18 mouse cellular contexts compared by ENCODE assay signal in the genomic region with DNA sequence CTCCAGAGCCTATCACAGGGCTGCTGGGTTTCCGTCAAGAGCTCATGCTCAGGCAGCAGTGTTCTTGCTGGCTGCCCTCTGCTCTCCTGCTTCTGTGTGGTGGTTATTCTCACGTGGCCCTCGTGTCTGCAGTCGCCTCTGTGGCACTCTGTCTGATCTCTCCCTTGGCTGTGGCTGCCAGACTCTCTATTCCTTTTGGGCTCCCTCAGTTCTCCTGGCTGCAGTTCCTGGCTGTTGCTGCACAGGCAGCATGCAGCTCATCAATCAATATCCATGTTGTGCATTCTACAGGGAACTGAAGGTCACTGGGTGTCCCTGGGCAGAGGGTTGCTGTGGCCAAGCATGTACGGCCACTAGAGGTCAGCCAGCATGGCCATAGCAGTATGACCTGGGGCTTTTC.
DNase-seq lines count a peak whose midpoint lies in the region; ATAC-seq and TF ChIP-seq lines count a peak whose summit lies in the region.
"Had no signal": no experiment of that assay in that cellular context is flagged by ENCODE, and none has a peak within 500 bp of the region (broad histone marks: within the 10 kb centered on the region; RNA-seq: fewer than 3 reads in every experiment).

No protein-coding gene starts in this region.

- H3K4me1 ChIP-seq in hindbrain, postnatal 0 days (ENCODE audit: insufficient read depth, low read length) = no peaks in the 10 kb centered on the region
- H3K4me1 ChIP-seq in hindbrain, embryonic 13.5 days (replicated peaks) = no peaks in the 10 kb centered on the region
- H3K4me1 ChIP-seq in lung, embryonic 14.5 days (ENCODE audit: insufficient read depth) = no peaks in the 10 kb centered on the region
- H3K4me1 ChIP-seq: liver, embryonic 15.5 days; midbrain, embryonic 10.5 days had no signal

- no peak overlapping the region for H3K4me3 ChIP-seq in hindbrain, postnatal 0 days (ENCODE audit: low read length)
- no peak overlapping the region for H3K4me3 ChIP-seq in hindbrain, embryonic 13.5 days
- H3K4me3 ChIP-seq in lung, embryonic 14.5 days (ENCODE audit: low read depth, low read length) = no peak overlapping the region
- H3K4me3 ChIP-seq: embryonic facial prominence, embryonic 12.5 days; forebrain, embryonic 10.5 days; heart, adult 2 months; limb, embryonic 10.5 days; liver, embryonic 15.5 days; midbrain, embryonic 10.5 days; myocyte had no signal

- no peaks in the 10 kb centered on the region for H3K36me3 ChIP-seq in hindbrain, postnatal 0 days (ENCODE audit: insufficient read depth, low read length)
- no peaks in the 10 kb centered on the region for H3K36me3 ChIP-seq in hindbrain, embryonic 13.5 days
- no peaks in the 10 kb centered on the region for H3K36me3 ChIP-seq in lung, embryonic 14.5 days (ENCODE audit: insufficient read depth)
- H3K36me3 ChIP-seq: embryonic facial prominence, embryonic 12.5 days; forebrain, embryonic 10.5 days; limb, embryonic 10.5 days; liver, embryonic 15.5 days; midbrain, embryonic 10.5 days had no signal

- no peak overlapping the region for H3K27ac ChIP-seq in hindbrain, postnatal 0 days
- no peak overlapping the region for H3K27ac ChIP-seq in hindbrain, embryonic 13.5 days
- H3K27ac ChIP-seq in lung, embryonic 14.5 days (ENCODE audit: low read depth) = no peak overlapping the region
- H3K27ac ChIP-seq: embryonic facial prominence, embryonic 12.5 days; forebrain, embryonic 10.5 days; heart, adult 2 months; limb, embryonic 10.5 days; liver, embryonic 15.5 days; midbrain, embryonic 10.5 days had no signal

- H3K9ac ChIP-seq in hindbrain, postnatal 0 days (replicated peaks; ENCODE audit: low read length) = no peak overlapping the region
- no peak overlapping the region for H3K9ac ChIP-seq in hindbrain, embryonic 13.5 days
- no peak overlapping the region for H3K9ac ChIP-seq in lung, embryonic 14.5 days
- H3K9ac ChIP-seq: embryonic facial prominence, embryonic 12.5 days; liver, embryonic 15.5 days had no signal

- H3K27me3 ChIP-seq in hindbrain, postnatal 0 days (ENCODE audit: insufficient read depth, low read length) = no peaks in the 10 kb centered on the region
- no peaks in the 10 kb centered on the region for H3K27me3 ChIP-seq in hindbrain, embryonic 13.5 days
- H3K27me3 ChIP-seq in lung, embryonic 14.5 days (ENCODE audit: insufficient read depth, low read length) = no peaks in the 10 kb centered on the region
- H3K27me3 ChIP-seq: embryonic facial prominence, embryonic 12.5 days; liver, embryonic 15.5 days had no signal

- no peak overlapping the region for H3K4me2 ChIP-seq in hindbrain, postnatal 0 days (ENCODE audit: low read depth, low read length)
- no peak overlapping the region for H3K4me2 ChIP-seq in hindbrain, embryonic 13.5 days
- H3K4me2 ChIP-seq in lung, embryonic 14.5 days = no peak overlapping the region
- H3K4me2 ChIP-seq: embryonic facial prominence, embryonic 12.5 days; liver, embryonic 15.5 days had no signal

- ATAC-seq in hindbrain, postnatal 0 days = peak; percentile 47; the same call in 1 of the 2 replicates
- ATAC-seq in hindbrain, embryonic 13.5 days (ENCODE audit: low FRiP score) = no peak
- ATAC-seq in lung, embryonic 14.5 days (ENCODE audit: insufficient read depth) = peak; percentile 60; the same call in 1 of the 2 replicates
- ATAC-seq: CD4-positive, CD25-positive, alpha-beta regulatory T cell, adult 4 months had no signal

- 59% methylated on average over 5 of the region's 5 CpGs for WGBS in hindbrain, postnatal 0 days
- 68% methylated on average over 5 of the region's 5 CpGs for WGBS in hindbrain, embryonic 13.5 days
- 43% methylated on average over 5 of the region's 5 CpGs for WGBS in lung, embryonic 14.5 days

- DNase-seq in hindbrain, postnatal 0 days (ENCODE audit: low spot score) = peak; percentile 51
- DNase-seq in ovary, adult 18-20 months (ENCODE audit: low spot score) = peak; percentile 3
- no peak for DNase-seq in ovary, postnatal 10 days (ENCODE audit: low spot score)
- peak; percentile 28 for DNase-seq in lung, embryonic 14.5 days
- DNase-seq in urinary bladder, postnatal 10 days (ENCODE audit: low spot score) = no peak
- DNase-seq in Muller cell, postnatal 12 days (ENCODE audit: inconsistent ontology term) = no peak
- DNase-seq: cerebellum, postnatal 25 days; kidney, postnatal 14 days; right cerebral cortex, postnatal 25 days had no signal

- peak; percentile 11; the same call in 1 of the 2 replicates for TF ChIP-seq CTCF in hindbrain, postnatal 0 days (IDR thresholded peaks at IDR 0.05; ENCODE audit: low read depth)
- TF ChIP-seq CTCF in lung, embryonic 14.5 days (IDR thresholded peaks at IDR 0.05; ENCODE audit: low read depth) = no peak; the same call in 1 of the 2 replicates

- H3K9me3 ChIP-seq in hindbrain, postnatal 0 days (ENCODE audit: low read length) = 0 out of 2 replicates have a peak, but pooled peaks cover 2% of the 10 kb centered on the region
- no peaks in the 10 kb centered on the region for H3K9me3 ChIP-seq in hindbrain, embryonic 13.5 days
- no peaks in the 10 kb centered on the region for H3K9me3 ChIP-seq in lung, embryonic 14.5 days (ENCODE audit: low read depth, low read length)
- H3K9me3 ChIP-seq: embryonic facial prominence, embryonic 12.5 days; forebrain, embryonic 10.5 days; limb, embryonic 10.5 days; liver, embryonic 15.5 days; midbrain, embryonic 10.5 days had no signal

Comparison
In these comparisons a context has a peak if more than half of its experiments do, and no peak if none do; other contexts are left out.
1. DNase-seq: peak in hindbrain, postnatal 0 days (single experiment), ovary, adult 18-20 months (single experiment) and lung, embryonic 14.5 days (single experiment); none in ovary, postnatal 10 days (single experiment), urinary bladder, postnatal 10 days (single experiment) and Muller cell, postnatal 12 days (single experiment).